15 mouse cellular contexts compared by ENCODE assay signal in genomic region chr10:120399846-120400510, GRCm38 (mm10).
DNase-seq lines count a peak whose midpoint lies in the region; ATAC-seq lines count a peak whose summit lies in the region.
"Had no signal": no experiment of that assay in that cellular context is flagged by ENCODE, and none has a peak within 500 bp of the region (broad histone marks: within the 10 kb centered on the region; RNA-seq: fewer than 3 reads in every experiment).

No protein-coding gene starts in this region.

- no peak for DNase-seq in hindbrain, embryonic 10.5 days (ENCODE audit: low spot score)
- no peak for DNase-seq in hindbrain, embryonic 11.5 days (ENCODE audit: low spot score)
- peak; percentile 66 for DNase-seq in embryo, embryonic 10.5 days (ENCODE audit: low spot score)
- peak; percentile 80 for DNase-seq in embryonic facial prominence, embryonic 11.5 days (ENCODE audit: low spot score)
- no peak for DNase-seq in gastrocnemius, postnatal 36 days
- no peak for DNase-seq in adrenal gland, adult (ENCODE audit: inconsistent age in 2 of 2, low spot score in 1 of 2)
- DNase-seq: cerebellum, postnatal 10 days; gastrocnemius, adult 2 months; kidney, postnatal 10 days; layer of hippocampus, postnatal 36 days; right cerebral cortex, postnatal 14 days had no signal

- H3K4me1 ChIP-seq in hindbrain, embryonic 10.5 days (replicated peaks), result peaks cover 44% of the 10 kb centered on the region
- no peaks in the 10 kb centered on the region for H3K4me1 ChIP-seq in hindbrain, embryonic 11.5 days (replicated peaks; ENCODE audit: control insufficient read depth, insufficient read depth, low read length)
- H3K4me1 ChIP-seq in embryonic facial prominence, embryonic 11.5 days (ENCODE audit: control insufficient read depth, insufficient read depth, low read length), result no peaks in the 10 kb centered on the region
- peaks cover 91% of the 10 kb centered on the region for H3K4me1 ChIP-seq in limb, embryonic 13.5 days

- WGBS in hindbrain, embryonic 10.5 days, result 74% methylated on average over 9 of the region's 9 CpGs
- WGBS in hindbrain, embryonic 11.5 days, result 75% methylated on average over 9 of the region's 9 CpGs
- 39% methylated on average over 9 of the region's 9 CpGs for WGBS in embryonic facial prominence, embryonic 11.5 days
- 19% methylated on average over 9 of the region's 9 CpGs for WGBS in limb, embryonic 13.5 days

- H3K27ac ChIP-seq in hindbrain, embryonic 10.5 days, result peak overlapping the region; percentile 31; the same call in 1 of the 2 replicates
- no peak overlapping the region for H3K27ac ChIP-seq in hindbrain, embryonic 11.5 days (ENCODE audit: low read depth, low read length)
- H3K27ac ChIP-seq in embryonic facial prominence, embryonic 11.5 days (replicated peaks; ENCODE audit: low read depth, low read length), result 0 out of 2 replicates have a peak overlapping the region, but pooled peaks have one; percentile 0
- H3K27ac ChIP-seq in limb, embryonic 13.5 days, result peak overlapping the region; percentile 58
- H3K27ac ChIP-seq: gastrocnemius, adult 2 months; hindbrain, embryonic 12.5 days; macrophage had no signal

- H3K9me3 ChIP-seq in hindbrain, embryonic 10.5 days, result no peaks in the 10 kb centered on the region
- no peaks in the 10 kb centered on the region for H3K9me3 ChIP-seq in hindbrain, embryonic 11.5 days (ENCODE audit: control insufficient read depth, low read length)
- no peaks in the 10 kb centered on the region for H3K9me3 ChIP-seq in embryonic facial prominence, embryonic 11.5 days (replicated peaks; ENCODE audit: control insufficient read depth, low read length)
- H3K9me3 ChIP-seq in limb, embryonic 13.5 days, result no peaks in the 10 kb centered on the region
- H3K9me3 ChIP-seq: hindbrain, embryonic 12.5 days had no signal

- H3K36me3 ChIP-seq in hindbrain, embryonic 10.5 days, result peaks cover 36% of the 10 kb centered on the region; the same call in 1 of the 2 replicates
- no peaks in the 10 kb centered on the region for H3K36me3 ChIP-seq in hindbrain, embryonic 11.5 days (ENCODE audit: control insufficient read depth, insufficient read depth, low read length)
- H3K36me3 ChIP-seq in embryonic facial prominence, embryonic 11.5 days (replicated peaks; ENCODE audit: control insufficient read depth, insufficient read depth, low read depth, low read length), result no peaks in the 10 kb centered on the region
- H3K36me3 ChIP-seq in limb, embryonic 13.5 days, result peaks cover 18% of the 10 kb centered on the region
- H3K36me3 ChIP-seq: hindbrain, embryonic 12.5 days had no signal

- intact Hi-C loops in gastrocnemius, postnatal 36 days (cut with DNase I), result no loop called here

- no peak for ATAC-seq in hindbrain, embryonic 11.5 days (ENCODE audit: low FRiP score)
- ATAC-seq in embryonic facial prominence, embryonic 11.5 days (replicated peaks; ENCODE audit: insufficient number of reproducible peaks, low FRiP score, low TSS enrichment, low read depth), result no peak
- no peak for ATAC-seq in limb, embryonic 13.5 days (ENCODE audit: low FRiP score, low read depth)

- H3K27me3 ChIP-seq in hindbrain, embryonic 10.5 days (ENCODE audit: insufficient read depth, poor library complexity, severe bottlenecking), result no peaks in the 10 kb centered on the region
- H3K27me3 ChIP-seq in hindbrain, embryonic 11.5 days (ENCODE audit: control insufficient read depth, insufficient read depth, low read length), result no peaks in the 10 kb centered on the region
- no peaks in the 10 kb centered on the region for H3K27me3 ChIP-seq in embryonic facial prominence, embryonic 11.5 days (ENCODE audit: control insufficient read depth, insufficient read depth, low read length)
- no peaks in the 10 kb centered on the region for H3K27me3 ChIP-seq in limb, embryonic 13.5 days
- H3K27me3 ChIP-seq: hindbrain, embryonic 12.5 days had no signal

- H3K9ac ChIP-seq in hindbrain, embryonic 11.5 days (ENCODE audit: low read depth, low read length), result no peak overlapping the region
- no peak overlapping the region for H3K9ac ChIP-seq in embryonic facial prominence, embryonic 11.5 days (replicated peaks; ENCODE audit: low read length)
- H3K9ac ChIP-seq in limb, embryonic 13.5 days, result no peak overlapping the region
- H3K9ac ChIP-seq: hindbrain, embryonic 12.5 days had no signal

- H3K4me2 ChIP-seq in hindbrain, embryonic 11.5 days (replicated peaks; ENCODE audit: low read depth, low read length), result no peak overlapping the region
- no peak overlapping the region for H3K4me2 ChIP-seq in embryonic facial prominence, embryonic 11.5 days (ENCODE audit: low read depth, low read length)
- peak overlapping the region; percentile 48 for H3K4me2 ChIP-seq in limb, embryonic 13.5 days (replicated peaks)
- H3K4me2 ChIP-seq: hindbrain, embryonic 12.5 days; liver, embryonic 11.5 days had no signal

- H3K4me3 ChIP-seq in hindbrain, embryonic 10.5 days, result no peak overlapping the region
- no peak overlapping the region for H3K4me3 ChIP-seq in hindbrain, embryonic 11.5 days (ENCODE audit: low read depth, low read length)
- no peak overlapping the region for H3K4me3 ChIP-seq in embryonic facial prominence, embryonic 11.5 days (ENCODE audit: low read depth, low read length)
- H3K4me3 ChIP-seq in limb, embryonic 13.5 days, result no peak overlapping the region
- H3K4me3 ChIP-seq: gastrocnemius, adult 2 months; hindbrain, embryonic 12.5 days had no signal

Comparison
In these comparisons a context has a peak if more than half of its experiments do, and no peak if none do; other contexts are left out.
1. DNase-seq: peak in embryo, embryonic 10.5 days (single experiment) and embryonic facial prominence, embryonic 11.5 days (single experiment); none in hindbrain, embryonic 10.5 days (single experiment), hindbrain, embryonic 11.5 days (single experiment), gastrocnemius, postnatal 36 days (0 of 2) and adrenal gland, adult (0 of 2).